Mouse (Mus musculus): ENCODE measurements around the gene Zbtb9. TPM values are rescaled to one million over a fixed set of nuclear protein-coding genes. Genes with fewer than 3 reads are reported as not detected.

Gene Zbtb9
- total RNA-seq, 1 experiment: 8.2 TPM

DNA sequence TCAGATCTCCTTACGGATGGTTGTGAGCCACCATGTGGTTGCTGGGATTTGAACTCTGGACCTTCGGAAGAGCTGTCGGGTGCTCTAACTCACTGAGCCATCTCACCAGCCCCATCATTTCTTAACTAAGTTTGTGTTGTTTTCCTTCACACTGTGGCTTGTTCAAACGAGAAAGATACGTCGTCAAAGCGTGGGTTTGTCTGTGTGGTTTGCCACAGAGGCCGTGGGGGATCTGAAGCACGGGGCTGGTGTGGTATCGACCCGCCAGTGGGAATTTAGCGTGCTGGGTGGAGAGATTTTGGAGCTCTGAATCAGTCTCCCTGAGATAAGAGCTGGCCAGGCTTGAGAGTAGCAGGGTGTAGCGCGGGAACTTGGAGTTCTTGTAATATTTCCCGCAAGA lies 25.3 kb downstream of the Zbtb9 start:
- no peak for DNase-seq (ENCODE audit: low read depth, low spot score)
- H3K4me3 ChIP-seq (ENCODE audit: insufficient read depth in 1 of 2, low read depth in 1 of 2, low read length in 2 of 2, poor library complexity in 1 of 2, severe bottlenecking in 1 of 2): peak overlapping the region in 1 of 2 experiments; percentile 55; a peak in 2 of 4 replicates
- H3K27ac ChIP-seq (ENCODE audit: insufficient read depth, low read depth, low read length, poor library complexity, severe bottlenecking): peak overlapping the region; percentile 41; the same call in 1 of the 2 replicates
- in situ Hi-C loops (cut with MboI; ENCODE audit: low sequenced_read_pairs in 2 of 2, unreplicated experiment in 2 of 2): no loop called here
- TF ChIP-seq ZNF384 (IDR thresholded peaks at IDR 0.05; ENCODE audit: low read depth, low read length) (no peak), ZC3H11A (IDR thresholded peaks at IDR 0.05; ENCODE audit: borderline replicate concordance, low read depth, low read length) (no peak), HCFC1 (IDR thresholded peaks at IDR 0.05; ENCODE audit: borderline replicate concordance, insufficient read depth, low read length) (no peak), MAFK (IDR thresholded peaks at IDR 0.05; ENCODE audit: insufficient read depth, low read depth, low read length) (no peak), CHD2 (IDR thresholded peaks at IDR 0.05; ENCODE audit: low read depth, low read length) (no peak)
- H3K9me3 ChIP-seq (ENCODE audit: control insufficient read depth, insufficient read depth, low read depth, low read length): no peaks in the 10 kb centered on the region
- H3K4me1 ChIP-seq (ENCODE audit: control insufficient read depth in 2 of 2, insufficient read depth in 2 of 2, low read length in 2 of 2, poor library complexity in 1 of 2): peaks cover 3 to 15% of the 10 kb centered on the region in 2 experiments
- peak overlapping the region; percentile 69; the same call in 1 of the 2 replicates for H3K9ac ChIP-seq (ENCODE audit: insufficient read depth, low read depth, low read length, poor library complexity, severe bottlenecking)
- no peaks in the 10 kb centered on the region for H3K36me3 ChIP-seq (ENCODE audit: control insufficient read depth, insufficient read depth, low read length, poor library complexity, severe bottlenecking)

DNA sequence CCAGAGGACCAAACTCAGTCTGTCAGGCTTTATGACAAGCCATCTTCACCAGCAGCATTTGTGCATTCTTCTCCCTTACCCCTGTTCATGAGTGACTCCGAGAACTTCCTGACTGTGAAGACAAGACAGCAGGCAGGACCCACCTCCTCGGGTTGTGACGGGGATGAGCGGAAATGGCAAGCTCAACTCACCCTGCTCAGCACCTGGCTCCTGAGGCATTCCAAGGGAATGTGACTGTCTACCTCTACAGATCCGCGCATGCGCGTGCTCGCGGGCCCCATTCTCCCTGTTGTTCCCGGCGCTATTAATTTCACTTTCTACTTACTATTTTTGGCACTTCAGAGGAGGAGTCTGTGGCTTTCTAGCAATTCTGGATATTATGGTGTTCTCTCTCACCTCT lies 27.0 kb downstream of the Zbtb9 start:
- no peak for TF ChIP-seq ZC3H11A (IDR thresholded peaks at IDR 0.05; ENCODE audit: borderline replicate concordance, low read depth, low read length)
- TF ChIP-seq ZNF384 (IDR thresholded peaks at IDR 0.05; ENCODE audit: low read depth, low read length): no peak
- TF ChIP-seq MAFK (IDR thresholded peaks at IDR 0.05; ENCODE audit: insufficient read depth, low read depth, low read length): no peak
- TF ChIP-seq CHD2 (IDR thresholded peaks at IDR 0.05; ENCODE audit: low read depth, low read length): no peak
- no peak for TF ChIP-seq HCFC1 (IDR thresholded peaks at IDR 0.05; ENCODE audit: borderline replicate concordance, insufficient read depth, low read length)
- Histone ChIP-seq H3K27ac (ENCODE audit: insufficient read depth, low read depth, low read length, poor library complexity, severe bottlenecking) (peak overlapping the region; percentile 64; the same call in 1 of the 2 replicates), H3K4me1 (ENCODE audit: control insufficient read depth in 2 of 2, insufficient read depth in 2 of 2, low read length in 2 of 2, poor library complexity in 1 of 2) (peaks cover 3 to 19% of the 10 kb centered on the region in 2 experiments), H3K4me3 (ENCODE audit: insufficient read depth in 1 of 2, low read depth in 1 of 2, low read length in 2 of 2, poor library complexity in 1 of 2, severe bottlenecking in 1 of 2) (peak overlapping the region in 1 of 2 experiments; percentile 12; a peak in 1 of 4 replicates), H3K36me3 (ENCODE audit: control insufficient read depth, insufficient read depth, low read length, poor library complexity, severe bottlenecking) (no peaks in the 10 kb centered on the region), H3K9ac (ENCODE audit: insufficient read depth, low read depth, low read length, poor library complexity, severe bottlenecking) (peak overlapping the region; percentile 68; the same call in 1 of the 2 replicates), H3K9me3 (ENCODE audit: control insufficient read depth, insufficient read depth, low read depth, low read length) (no peaks in the 10 kb centered on the region)
- in situ Hi-C loops (cut with MboI; ENCODE audit: low sequenced_read_pairs in 2 of 2, unreplicated experiment in 2 of 2): no loop called here
- DNase-seq (ENCODE audit: low read depth, low spot score): no peak

DNA sequence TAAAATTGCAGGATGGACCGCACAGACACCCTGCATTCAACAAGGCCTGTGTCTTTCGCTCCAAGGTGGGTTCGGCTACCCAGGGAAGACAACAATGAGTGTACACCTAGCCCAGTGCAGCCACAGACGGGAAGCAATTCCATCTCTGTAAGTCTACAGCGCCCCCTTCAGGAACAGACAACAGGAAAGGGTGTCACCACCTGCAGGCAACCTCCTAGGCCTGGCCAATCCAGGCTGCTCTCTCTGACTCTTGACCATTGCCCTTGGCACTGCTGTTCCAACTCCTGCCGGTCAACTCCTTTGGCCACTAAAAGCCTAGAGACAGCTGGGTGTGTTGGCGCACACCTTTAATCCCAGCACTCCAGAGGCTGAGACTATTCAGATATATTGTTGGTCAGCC lies 28.2 kb downstream of the Zbtb9 start:
- no peaks in the 10 kb centered on the region for H3K36me3 ChIP-seq (ENCODE audit: control insufficient read depth, insufficient read depth, low read length, poor library complexity, severe bottlenecking)
- peak overlapping the region; percentile 46; the same call in 1 of the 2 replicates for H3K27ac ChIP-seq (ENCODE audit: insufficient read depth, low read depth, low read length, poor library complexity, severe bottlenecking)
- TF ChIP-seq MAFK (IDR thresholded peaks at IDR 0.05; ENCODE audit: insufficient read depth, low read depth, low read length): no peak
- no peak for TF ChIP-seq ZNF384 (IDR thresholded peaks at IDR 0.05; ENCODE audit: low read depth, low read length)
- peak; percentile 55; the same call in 1 of the 2 replicates for TF ChIP-seq ZC3H11A (IDR thresholded peaks at IDR 0.05; ENCODE audit: borderline replicate concordance, low read depth, low read length)
- TF ChIP-seq CHD2 (IDR thresholded peaks at IDR 0.05; ENCODE audit: low read depth, low read length): no peak
- H3K4me1 ChIP-seq (ENCODE audit: control insufficient read depth in 2 of 2, insufficient read depth in 2 of 2, low read length in 2 of 2, poor library complexity in 1 of 2): peaks cover 0 to 18% of the 10 kb centered on the region in 2 experiments; a peak in 3 of 4 replicates
- in situ Hi-C loops (cut with MboI; ENCODE audit: low sequenced_read_pairs in 2 of 2, unreplicated experiment in 2 of 2): no loop called here
- DNase-seq (ENCODE audit: low read depth, low spot score): peak; percentile 86
- no peaks in the 10 kb centered on the region for H3K9me3 ChIP-seq (ENCODE audit: control insufficient read depth, insufficient read depth, low read depth, low read length)
- no peak overlapping the region; a peak in 1 of 4 replicates for H3K4me3 ChIP-seq (ENCODE audit: insufficient read depth in 1 of 2, low read depth in 1 of 2, low read length in 2 of 2, poor library complexity in 1 of 2, severe bottlenecking in 1 of 2)
- peak overlapping the region; percentile 68; the same call in 1 of the 2 replicates for H3K9ac ChIP-seq (ENCODE audit: insufficient read depth, low read depth, low read length, poor library complexity, severe bottlenecking)

DNA sequence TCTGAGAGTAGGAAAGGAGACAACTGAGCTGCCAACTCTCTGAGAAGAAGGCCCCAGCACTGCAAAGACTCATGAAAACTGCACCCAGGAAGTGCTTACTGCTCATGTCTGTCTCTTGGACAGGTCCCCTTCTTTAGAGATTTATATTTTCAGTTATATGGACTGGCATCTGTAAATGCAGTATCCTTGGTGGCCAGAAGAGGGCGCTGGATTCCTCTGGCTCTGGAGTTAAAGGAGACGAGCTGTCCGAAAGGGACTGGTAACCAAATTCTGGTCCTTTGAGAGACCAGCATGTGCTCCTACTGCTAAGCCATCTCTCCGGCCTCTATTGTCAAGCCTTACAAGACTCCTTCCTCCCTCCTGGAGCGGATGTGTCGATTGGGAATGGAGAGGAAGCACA lies 28.9 kb downstream of the Zbtb9 start:
- Histone ChIP-seq H3K9ac (ENCODE audit: insufficient read depth, low read depth, low read length, poor library complexity, severe bottlenecking) (peak overlapping the region; percentile 21; the same call in 1 of the 2 replicates), H3K4me1 (ENCODE audit: control insufficient read depth in 2 of 2, insufficient read depth in 2 of 2, low read length in 2 of 2, poor library complexity in 1 of 2) (peaks cover 0 to 12% of the 10 kb centered on the region in 2 experiments; a peak in 3 of 4 replicates), H3K27ac (ENCODE audit: insufficient read depth, low read depth, low read length, poor library complexity, severe bottlenecking) (no peak overlapping the region), H3K4me3 (ENCODE audit: insufficient read depth in 1 of 2, low read depth in 1 of 2, low read length in 2 of 2, poor library complexity in 1 of 2, severe bottlenecking in 1 of 2) (no peak overlapping the region), H3K36me3 (ENCODE audit: control insufficient read depth, insufficient read depth, low read length, poor library complexity, severe bottlenecking) (no peaks in the 10 kb centered on the region), H3K9me3 (ENCODE audit: control insufficient read depth, insufficient read depth, low read depth, low read length) (no peaks in the 10 kb centered on the region)
- peak; percentile 51 for DNase-seq (ENCODE audit: low read depth, low spot score)
- in situ Hi-C loops (cut with MboI; ENCODE audit: low sequenced_read_pairs in 2 of 2, unreplicated experiment in 2 of 2): no loop called here
- TF ChIP-seq MAFK (IDR thresholded peaks at IDR 0.05; ENCODE audit: insufficient read depth, low read depth, low read length) (no peak), ZNF384 (IDR thresholded peaks at IDR 0.05; ENCODE audit: low read depth, low read length) (no peak), HCFC1 (IDR thresholded peaks at IDR 0.05; ENCODE audit: borderline replicate concordance, insufficient read depth, low read length) (no peak)

Data from ES-E14 (cell line).